Comparison of ENCODE assay signal across 10 mouse cellular contexts in genomic region chr3:89233562-89234110, GRCm38 (mm10). TPM values are rescaled to one million over a fixed set of nuclear protein-coding genes. Genes with fewer than 3 reads are reported as not detected.
A peak's percentile ranks its signal among the peaks of the same experiment; 100 is the strongest.
DNase-seq lines count a peak whose midpoint lies in the region; ATAC-seq and TF ChIP-seq lines count a peak whose summit lies in the region.
"Had no signal": no experiment of that assay in that cellular context is flagged by ENCODE, and none has a peak within 500 bp of the region (broad histone marks: within the 10 kb centered on the region; RNA-seq: fewer than 3 reads in every experiment).

No protein-coding gene starts in this region.

- no peaks in the 10 kb centered on the region; the same call in 1 of the 2 replicates for H3K36me3 ChIP-seq in midbrain, embryonic 11.5 days (ENCODE audit: control insufficient read depth, insufficient read depth, low read length)
- H3K36me3 ChIP-seq in midbrain, embryonic 14.5 days (ENCODE audit: control insufficient read depth, insufficient read depth, low read length) = peaks cover 62% of the 10 kb centered on the region
- H3K36me3 ChIP-seq in heart, embryonic 13.5 days = no peaks in the 10 kb centered on the region
- H3K36me3 ChIP-seq in lung, embryonic 14.5 days (ENCODE audit: insufficient read depth) = 0 out of 2 replicates have a peak, but pooled peaks cover 3% of the 10 kb centered on the region
- H3K36me3 ChIP-seq in stomach, embryonic 15.5 days = 0 out of 2 replicates have a peak, but pooled peaks cover 4% of the 10 kb centered on the region
- H3K36me3 ChIP-seq: liver, embryonic 13.5 days had no signal

- H3K4me2 ChIP-seq in midbrain, embryonic 11.5 days = no peak overlapping the region
- H3K4me2 ChIP-seq in midbrain, embryonic 14.5 days (ENCODE audit: low read length) = no peak overlapping the region
- no peak overlapping the region for H3K4me2 ChIP-seq in heart, embryonic 13.5 days
- H3K4me2 ChIP-seq in lung, embryonic 14.5 days = peak overlapping the region; percentile 49
- H3K4me2 ChIP-seq in stomach, embryonic 15.5 days = peak overlapping the region; percentile 36; the same call in 1 of the 2 replicates
- H3K4me2 ChIP-seq: liver, embryonic 13.5 days; neural tube, embryonic 13.5 days had no signal

- no peak overlapping the region for H3K9ac ChIP-seq in midbrain, embryonic 11.5 days (ENCODE audit: low read length)
- no peak overlapping the region; the same call in 1 of the 2 replicates for H3K9ac ChIP-seq in midbrain, embryonic 14.5 days (replicated peaks; ENCODE audit: low read length)
- peak overlapping the region; percentile 21; the same call in 1 of the 2 replicates for H3K9ac ChIP-seq in heart, embryonic 13.5 days
- no peak overlapping the region for H3K9ac ChIP-seq in lung, embryonic 14.5 days
- no peak overlapping the region for H3K9ac ChIP-seq in stomach, embryonic 15.5 days
- H3K9ac ChIP-seq: liver, embryonic 13.5 days; neural tube, embryonic 13.5 days had no signal

- H3K4me1 ChIP-seq in midbrain, embryonic 11.5 days (ENCODE audit: control insufficient read depth, insufficient read depth, low read length) = peaks cover 4% of the 10 kb centered on the region
- no peaks in the 10 kb centered on the region for H3K4me1 ChIP-seq in midbrain, embryonic 14.5 days (ENCODE audit: control insufficient read depth, insufficient read depth, low read length)
- peaks cover 20% of the 10 kb centered on the region for H3K4me1 ChIP-seq in heart, embryonic 13.5 days
- peaks cover 15% of the 10 kb centered on the region for H3K4me1 ChIP-seq in lung, embryonic 14.5 days (ENCODE audit: insufficient read depth)
- peaks cover 11% of the 10 kb centered on the region; the same call in 1 of the 2 replicates for H3K4me1 ChIP-seq in stomach, embryonic 15.5 days

- intact Hi-C loops in left cerebral cortex, adult 2 months (cut with DNase I) = no loop called here

- no peak for TF ChIP-seq CTCF in lung, embryonic 14.5 days (IDR thresholded peaks at IDR 0.05; ENCODE audit: low read depth)
- no peak for TF ChIP-seq CTCF in left cerebral cortex, adult 2 months (IDR thresholded peaks at IDR 0.05)

- H3K27ac ChIP-seq in midbrain, embryonic 11.5 days (ENCODE audit: low read depth, low read length) = no peak overlapping the region
- no peak overlapping the region for H3K27ac ChIP-seq in midbrain, embryonic 14.5 days (replicated peaks; ENCODE audit: low read depth, low read length)
- H3K27ac ChIP-seq in heart, embryonic 13.5 days (replicated peaks) = 0 out of 2 replicates have a peak overlapping the region, but pooled peaks have one; percentile 39
- H3K27ac ChIP-seq in lung, embryonic 14.5 days (ENCODE audit: low read depth) = peak overlapping the region; percentile 88
- H3K27ac ChIP-seq in stomach, embryonic 15.5 days = peak overlapping the region; percentile 88
- H3K27ac ChIP-seq in left cerebral cortex, adult 2 months = no peak overlapping the region
- H3K27ac ChIP-seq: liver, embryonic 13.5 days; neural tube, embryonic 13.5 days had no signal

- peak; percentile 53 for DNase-seq in midbrain, embryonic 11.5 days (ENCODE audit: low spot score, missing footprints)
- DNase-seq in midbrain, embryonic 14.5 days = no peak
- DNase-seq in lung, embryonic 14.5 days = peak; percentile 28
- no peak for DNase-seq in left cerebral cortex, adult 2 months (ENCODE audit: extremely low spot score in 1 of 2, low spot score in 2 of 2)
- no peak for DNase-seq in gastrocnemius, postnatal 4 days (ENCODE audit: low spot score in 2 of 2)
- DNase-seq: cerebellum, postnatal 10 days; liver, embryonic 13.5 days had no signal

- no peaks in the 10 kb centered on the region for H3K9me3 ChIP-seq in midbrain, embryonic 11.5 days (ENCODE audit: control insufficient read depth, low read length)
- no peaks in the 10 kb centered on the region for H3K9me3 ChIP-seq in midbrain, embryonic 14.5 days (ENCODE audit: control insufficient read depth, low read length)
- no peaks in the 10 kb centered on the region for H3K9me3 ChIP-seq in heart, embryonic 13.5 days
- no peaks in the 10 kb centered on the region for H3K9me3 ChIP-seq in lung, embryonic 14.5 days (ENCODE audit: low read depth, low read length)
- H3K9me3 ChIP-seq in stomach, embryonic 15.5 days = no peaks in the 10 kb centered on the region
- H3K9me3 ChIP-seq: liver, embryonic 13.5 days; neural tube, embryonic 13.5 days had no signal

- no peak overlapping the region for H3K4me3 ChIP-seq in midbrain, embryonic 11.5 days (ENCODE audit: low read depth, low read length)
- no peak overlapping the region for H3K4me3 ChIP-seq in midbrain, embryonic 14.5 days (replicated peaks; ENCODE audit: low read depth, low read length)
- no peak overlapping the region for H3K4me3 ChIP-seq in heart, embryonic 13.5 days
- H3K4me3 ChIP-seq in lung, embryonic 14.5 days (ENCODE audit: low read depth, low read length) = no peak overlapping the region
- no peak overlapping the region for H3K4me3 ChIP-seq in stomach, embryonic 15.5 days (replicated peaks)
- H3K4me3 ChIP-seq in left cerebral cortex, adult 2 months = no peak overlapping the region
- H3K4me3 ChIP-seq: liver, embryonic 13.5 days; neural tube, embryonic 13.5 days had no signal

- WGBS in midbrain, embryonic 11.5 days = 90% methylated on average over 14 of the region's 14 CpGs
- 84% methylated on average over 14 of the region's 14 CpGs for WGBS in midbrain, embryonic 14.5 days
- 49% methylated on average over 14 of the region's 14 CpGs for WGBS in heart, embryonic 13.5 days
- 52% methylated on average over 14 of the region's 14 CpGs for WGBS in lung, embryonic 14.5 days
- WGBS in stomach, embryonic 15.5 days = 54% methylated on average over 14 of the region's 14 CpGs

- no peak for ATAC-seq in midbrain, embryonic 11.5 days (ENCODE audit: low FRiP score)
- no peak for ATAC-seq in midbrain, embryonic 14.5 days (ENCODE audit: low FRiP score, low TSS enrichment)
- peak; percentile 23; the same call in 1 of the 2 replicates for ATAC-seq in heart, embryonic 13.5 days (ENCODE audit: extremely low read depth, insufficient number of reproducible peaks, low FRiP score, low TSS enrichment)
- ATAC-seq in lung, embryonic 14.5 days (ENCODE audit: insufficient read depth) = peak; percentile 21; the same call in 1 of the 2 replicates
- ATAC-seq in stomach, embryonic 15.5 days (ENCODE audit: insufficient read depth, low FRiP score, low read depth) = peak; percentile 76

- no peaks in the 10 kb centered on the region for H3K27me3 ChIP-seq in midbrain, embryonic 11.5 days (ENCODE audit: control insufficient read depth, insufficient read depth, low read length)
- H3K27me3 ChIP-seq in midbrain, embryonic 14.5 days (ENCODE audit: control insufficient read depth, insufficient read depth, low read length) = no peaks in the 10 kb centered on the region
- peaks cover 66% of the 10 kb centered on the region for H3K27me3 ChIP-seq in heart, embryonic 13.5 days (replicated peaks)
- H3K27me3 ChIP-seq in lung, embryonic 14.5 days (ENCODE audit: insufficient read depth, low read length) = no peaks in the 10 kb centered on the region
- H3K27me3 ChIP-seq in stomach, embryonic 15.5 days (replicated peaks) = no peaks in the 10 kb centered on the region
- H3K27me3 ChIP-seq: neural tube, embryonic 13.5 days had no signal

RNA-seq across cellular contexts. Expression of gene Muc1, which starts 4.8 kb away (rescaled TPM):
- 2.7 and 4.4 TPM in 2 replicates for polyA plus RNA-seq in midbrain, embryonic 11.5 days (2014; fragmentation: Nextera tagmentation; extraction: Ambion mirVana)
- polyA plus RNA-seq in midbrain, embryonic 14.5 days (2014; fragmentation: Nextera tagmentation; extraction: Ambion mirVana) = 2.1 and 2.4 TPM in 2 replicates
- 0.59 and 1.1 TPM in 2 replicates for polyA plus RNA-seq in heart, embryonic 13.5 days (2015; fragmentation: Nextera tagmentation; extraction: Ambion mirVana)
- polyA plus RNA-seq in lung, embryonic 14.5 days (2014; fragmentation: Nextera tagmentation; extraction: Ambion mirVana) = 43.0 and 50.4 TPM in 2 replicates
- 64.2 and 89.1 TPM in 2 replicates for polyA plus RNA-seq in stomach, embryonic 15.5 days (2015; fragmentation: Nextera tagmentation; extraction: Ambion mirVana)
- under 1 TPM; 0.29 to 0.33 TPM for total RNA-seq in left cerebral cortex, adult 2 months (2021)
- 1 to 10 TPM in 1 of 2 experiments, under 1 TPM in 1; 0.57 to 1.5 TPM for total RNA-seq in gastrocnemius, postnatal 4 days (2021)

RNA-seq across cellular contexts. Expression of gene Mtx1, which starts 6.7 kb away (rescaled TPM):
- 174 and 179 TPM in 2 replicates for polyA plus RNA-seq in midbrain, embryonic 11.5 days (2014; fragmentation: Nextera tagmentation; extraction: Ambion mirVana)
- polyA plus RNA-seq in midbrain, embryonic 14.5 days (2014; fragmentation: Nextera tagmentation; extraction: Ambion mirVana) = 144 and 151 TPM in 2 replicates
- polyA plus RNA-seq in heart, embryonic 13.5 days (2015; fragmentation: Nextera tagmentation; extraction: Ambion mirVana) = 125 and 126 TPM in 2 replicates
- polyA plus RNA-seq in lung, embryonic 14.5 days (2014; fragmentation: Nextera tagmentation; extraction: Ambion mirVana) = 193 and 212 TPM in 2 replicates
- polyA plus RNA-seq in stomach, embryonic 15.5 days (2015; fragmentation: Nextera tagmentation; extraction: Ambion mirVana) = 197 and 199 TPM in 2 replicates
- total RNA-seq in left cerebral cortex, adult 2 months (2021) = 10 to 100 TPM; 96.2 to 99.9 TPM
- 10 to 100 TPM; 80.7 to 95.1 TPM for total RNA-seq in gastrocnemius, postnatal 4 days (2021)

RNA-seq across cellular contexts. Expression of gene Krtcap2, which starts 12.1 kb away (rescaled TPM):
- 261 and 270 TPM in 2 replicates for polyA plus RNA-seq in midbrain, embryonic 11.5 days (2014; fragmentation: Nextera tagmentation; extraction: Ambion mirVana)
- polyA plus RNA-seq in midbrain, embryonic 14.5 days (2014; fragmentation: Nextera tagmentation; extraction: Ambion mirVana) = 199 and 237 TPM in 2 replicates
- 216 and 229 TPM in 2 replicates for polyA plus RNA-seq in heart, embryonic 13.5 days (2015; fragmentation: Nextera tagmentation; extraction: Ambion mirVana)
- polyA plus RNA-seq in lung, embryonic 14.5 days (2014; fragmentation: Nextera tagmentation; extraction: Ambion mirVana) = 293 and 312 TPM in 2 replicates
- 374 and 406 TPM in 2 replicates for polyA plus RNA-seq in stomach, embryonic 15.5 days (2015; fragmentation: Nextera tagmentation; extraction: Ambion mirVana)
- 10 to 100 TPM; 63.2 to 71.4 TPM for total RNA-seq in left cerebral cortex, adult 2 months (2021)
- 100 to 1,000 TPM in 1 of 2 experiments, 10 to 100 TPM in 1; 99.9 to 117 TPM for total RNA-seq in gastrocnemius, postnatal 4 days (2021)

RNA-seq across cellular contexts. Expression of gene Trim46, which starts 12.5 kb away (rescaled TPM):
- polyA plus RNA-seq in midbrain, embryonic 11.5 days (2014; fragmentation: Nextera tagmentation; extraction: Ambion mirVana) = 7.1 and 8.5 TPM in 2 replicates
- 63.4 and 71.8 TPM in 2 replicates for polyA plus RNA-seq in midbrain, embryonic 14.5 days (2014; fragmentation: Nextera tagmentation; extraction: Ambion mirVana)
- 0.70 and 0.76 TPM in 2 replicates for polyA plus RNA-seq in heart, embryonic 13.5 days (2015; fragmentation: Nextera tagmentation; extraction: Ambion mirVana)
- polyA plus RNA-seq in lung, embryonic 14.5 days (2014; fragmentation: Nextera tagmentation; extraction: Ambion mirVana) = 5.7 and 6.3 TPM in 2 replicates
- 4.6 and 5.9 TPM in 2 replicates for polyA plus RNA-seq in stomach, embryonic 15.5 days (2015; fragmentation: Nextera tagmentation; extraction: Ambion mirVana)
- 10 to 100 TPM; 82.8 to 85.1 TPM for total RNA-seq in left cerebral cortex, adult 2 months (2021)
- under 1 TPM; 0.73 to 0.83 TPM for total RNA-seq in gastrocnemius, postnatal 4 days (2021)

RNA-seq across cellular contexts. Expression of gene Thbs3, which starts 18.7 kb away (rescaled TPM):
- 50.7 and 55.8 TPM in 2 replicates for polyA plus RNA-seq in midbrain, embryonic 11.5 days (2014; fragmentation: Nextera tagmentation; extraction: Ambion mirVana)
- polyA plus RNA-seq in midbrain, embryonic 14.5 days (2014; fragmentation: Nextera tagmentation; extraction: Ambion mirVana) = 46.0 and 47.6 TPM in 2 replicates
- polyA plus RNA-seq in heart, embryonic 13.5 days (2015; fragmentation: Nextera tagmentation; extraction: Ambion mirVana) = 15.6 and 16.2 TPM in 2 replicates
- 33.6 and 39.9 TPM in 2 replicates for polyA plus RNA-seq in lung, embryonic 14.5 days (2014; fragmentation: Nextera tagmentation; extraction: Ambion mirVana)
- polyA plus RNA-seq in stomach, embryonic 15.5 days (2015; fragmentation: Nextera tagmentation; extraction: Ambion mirVana) = 29.0 and 29.2 TPM in 2 replicates
- total RNA-seq in left cerebral cortex, adult 2 months (2021) = 10 to 100 TPM; 21.2 to 21.9 TPM
- total RNA-seq in gastrocnemius, postnatal 4 days (2021) = 100 to 1,000 TPM; 142 to 158 TPM

Comparison
In these comparisons a context has a peak if more than half of its experiments do, and no peak if none do; other contexts are left out.
1. DNase-seq: peak in midbrain, embryonic 11.5 days (single experiment) and lung, embryonic 14.5 days (single experiment); none in midbrain, embryonic 14.5 days (single experiment), left cerebral cortex, adult 2 months (0 of 2) and gastrocnemius, postnatal 4 days (0 of 2).
2. ATAC-seq: peak in heart, embryonic 13.5 days (single experiment), lung, embryonic 14.5 days (single experiment) and stomach, embryonic 15.5 days (single experiment); none in midbrain, embryonic 11.5 days (single experiment) and midbrain, embryonic 14.5 days (single experiment).
3. H3K27ac ChIP-seq: peak in heart, embryonic 13.5 days (single experiment), lung, embryonic 14.5 days (single experiment) and stomach, embryonic 15.5 days (single experiment); none in midbrain, embryonic 11.5 days (single experiment), midbrain, embryonic 14.5 days (single experiment) and left cerebral cortex, adult 2 months (single experiment).
4. H3K4me2 ChIP-seq: peak in lung, embryonic 14.5 days (single experiment) and stomach, embryonic 15.5 days (single experiment); none in midbrain, embryonic 11.5 days (single experiment), midbrain, embryonic 14.5 days (single experiment) and heart, embryonic 13.5 days (single experiment).